Mouse (Mus musculus) kidney, postnatal 14 days (tissue): ENCODE measurements around the gene Mindy4b-ps.
"Not testable (repeated sequence)": the region's sequence is repeated elsewhere in the genome, so short reads cannot be mapped to it uniquely, and the experiment has no call there.

Experiments
- DNase-seq: peaks from one replicate; pipeline ENCODE4 v3.0.0; 2022; ENCODE audit warnings: mixed read lengths

Gene Mindy4b-ps

DNA sequence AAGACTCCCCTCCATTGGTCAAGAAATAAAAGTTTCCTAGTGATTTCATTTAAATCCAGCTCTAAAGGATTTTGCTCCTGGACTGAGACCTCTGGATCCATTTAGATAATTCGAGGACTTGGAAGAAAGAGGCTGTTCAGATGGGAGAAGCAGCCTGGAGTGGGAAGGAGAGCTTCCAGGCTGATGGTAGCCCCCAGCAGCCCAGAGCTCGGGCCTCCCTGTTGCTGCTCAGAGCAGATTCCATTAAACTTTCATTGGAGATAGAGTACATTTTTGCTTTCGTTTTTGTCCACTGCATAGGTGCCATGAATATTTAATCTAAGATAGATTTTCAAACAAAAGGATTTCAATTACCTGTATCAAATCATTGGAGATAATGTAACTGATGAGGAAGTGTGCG, at the start of gene Mindy4b-ps:
Gene Mindy4b-ps, minus strand, starts transcription at position 101 of the 400 bp plus-strand sequence.
- no peak for DNase-seq

DNA sequence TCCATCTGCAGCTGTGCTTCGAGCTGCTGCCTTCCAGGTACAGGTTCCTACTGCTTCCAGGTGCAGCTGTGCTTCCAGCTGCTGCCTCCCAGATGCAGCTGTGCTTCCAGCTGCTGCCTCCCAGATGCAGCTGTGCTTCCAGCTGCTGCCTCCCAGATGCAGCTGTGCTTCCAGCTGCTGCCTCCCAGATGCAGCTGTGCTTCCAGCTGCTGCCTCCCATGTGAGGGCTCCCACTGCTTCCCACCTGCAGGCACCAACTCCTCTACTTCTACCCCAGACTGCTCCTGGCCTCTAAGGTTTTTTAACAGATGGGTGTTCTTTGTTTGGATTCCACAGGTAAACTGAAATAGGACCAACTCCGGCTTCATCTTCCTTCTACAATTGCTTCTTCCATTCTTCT, 49.8 kb upstream of the Mindy4b-ps start:
- not testable (repeated sequence) for DNase-seq

DNA sequence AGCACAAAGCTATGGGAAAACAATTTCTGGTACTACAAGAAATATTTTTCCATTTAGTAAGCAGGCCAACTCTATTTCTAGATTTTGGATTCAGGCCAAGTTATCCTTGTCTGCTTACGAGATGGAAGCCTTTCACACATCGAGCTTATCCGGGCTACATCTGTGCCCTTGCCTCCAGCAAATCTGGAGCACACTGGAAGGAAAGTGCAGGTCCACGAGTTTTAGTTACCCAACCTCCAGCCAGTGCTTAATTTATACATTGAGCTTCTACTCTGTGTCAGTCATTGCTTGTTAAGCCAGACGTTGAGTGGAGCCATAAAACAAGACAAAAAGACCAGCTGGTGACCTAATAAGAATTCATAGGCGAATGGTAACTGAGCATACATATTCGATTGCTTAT, 43.6 kb upstream of the Mindy4b-ps start:
- no peak for DNase-seq

DNA sequence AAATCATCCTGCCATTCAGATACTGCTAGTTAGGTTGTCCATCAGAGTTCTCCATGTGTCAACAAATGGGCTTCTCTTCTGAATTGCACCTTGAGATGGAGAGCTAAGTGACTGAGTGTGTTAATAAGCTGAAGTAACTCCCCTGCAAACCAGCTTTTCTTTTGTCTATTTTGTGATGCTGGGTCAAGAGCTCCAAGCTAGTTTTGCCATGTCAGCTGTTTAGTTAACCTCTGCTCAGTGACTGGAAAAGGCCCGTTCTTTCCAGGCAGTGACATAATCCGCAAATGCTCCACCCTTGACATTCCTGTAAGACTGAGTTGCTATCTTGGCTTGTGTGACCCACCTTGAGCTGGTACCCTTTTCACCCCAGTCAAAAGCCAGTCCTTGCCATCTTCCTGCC, 40.9 kb upstream of the Mindy4b-ps start:
- no peak for DNase-seq

DNA sequence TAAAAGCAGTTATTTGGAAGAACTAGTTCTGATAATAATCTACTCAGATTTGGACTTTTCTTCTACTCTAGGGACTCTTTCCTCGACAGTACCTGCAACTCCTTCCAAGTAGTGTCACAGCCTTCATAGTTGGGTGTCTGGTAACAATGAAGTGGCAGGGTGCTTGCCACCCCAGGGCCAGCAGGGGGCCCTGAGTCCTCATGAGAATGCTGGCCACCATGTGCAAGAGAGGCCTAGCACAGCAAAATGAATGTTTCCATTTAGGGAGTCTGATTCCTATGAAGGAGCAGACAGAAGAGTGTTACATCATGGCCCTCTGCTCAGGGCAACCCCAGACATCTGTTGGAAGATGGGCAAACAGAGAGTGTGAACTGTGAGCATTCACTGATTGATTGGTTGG, 21.3 kb upstream of the Mindy4b-ps start:
- no peak for DNase-seq

DNA sequence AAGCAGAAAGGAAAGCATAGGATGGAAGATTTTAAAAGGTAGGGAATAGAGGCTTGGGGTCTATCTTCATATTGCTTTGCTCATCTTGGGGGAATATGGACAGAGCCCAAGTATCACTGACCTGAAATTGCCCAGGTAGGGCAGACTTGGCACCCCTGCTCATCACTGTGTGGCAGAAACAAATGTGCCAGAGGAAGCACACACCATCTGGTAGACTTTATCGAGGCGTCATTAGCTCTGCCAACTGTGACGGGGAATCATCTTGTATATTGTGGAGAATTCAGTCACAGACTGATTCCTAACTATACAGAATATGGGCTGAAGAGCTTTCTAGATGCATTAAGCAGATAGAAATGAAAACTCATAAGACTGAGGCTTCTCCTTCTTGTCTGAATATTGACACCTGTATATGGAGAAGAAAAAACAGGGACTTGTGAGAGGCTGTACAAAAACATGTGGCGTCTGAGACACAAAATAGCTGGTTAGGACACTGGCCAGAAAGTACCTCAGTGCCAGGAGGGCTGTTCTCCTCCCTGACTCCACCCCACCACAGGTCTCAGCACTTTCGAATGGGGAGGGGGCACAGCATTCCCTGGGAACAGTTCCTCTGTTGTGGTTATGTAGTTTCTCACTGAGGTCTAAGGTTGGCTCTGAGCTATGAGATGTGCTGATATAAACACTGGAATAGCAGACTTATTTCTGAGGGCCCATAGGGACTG, 11.5 kb upstream of the Mindy4b-ps start:
- DNase-seq: no peak

DNA sequence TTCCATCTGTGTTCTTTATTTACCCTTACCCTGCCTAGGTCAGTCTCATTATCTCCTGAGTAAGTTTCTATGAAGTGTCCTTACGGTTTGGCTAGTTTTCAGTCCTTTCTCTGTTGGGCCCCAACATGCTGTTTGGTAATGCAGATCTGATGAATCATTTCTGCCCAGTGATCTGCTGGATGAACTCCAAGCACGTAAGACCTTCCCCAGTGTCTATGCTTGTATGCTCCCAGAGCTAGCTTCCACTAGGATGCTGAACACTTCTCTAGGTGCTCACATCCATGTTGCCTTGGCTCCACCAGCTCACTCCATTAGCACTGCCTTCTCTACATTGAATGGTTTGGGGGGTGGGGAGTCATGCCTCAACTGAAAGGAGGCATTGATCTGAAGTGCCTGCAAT, 10.8 kb upstream of the Mindy4b-ps start:
- no peak for DNase-seq

DNA sequence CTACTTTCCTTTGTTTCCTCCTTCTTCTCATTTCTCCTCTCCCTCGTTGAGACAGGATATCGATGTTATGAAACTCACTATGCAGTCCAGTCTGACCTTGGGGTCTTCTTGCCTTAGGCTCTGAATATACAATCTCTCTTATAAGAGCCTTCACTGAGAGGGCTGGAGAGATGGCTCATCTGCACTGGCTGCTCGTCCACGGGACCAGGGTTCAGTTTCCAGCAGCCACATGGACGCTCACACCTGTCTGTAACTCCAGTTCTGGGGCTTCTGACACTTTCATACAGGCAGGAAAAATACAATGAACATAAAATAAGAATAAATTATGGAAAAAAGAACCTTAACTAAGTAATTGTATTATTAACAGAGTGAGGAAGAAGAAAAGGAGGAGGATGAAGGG, 9.5 kb upstream of the Mindy4b-ps start:
- no peak for DNase-seq

DNA sequence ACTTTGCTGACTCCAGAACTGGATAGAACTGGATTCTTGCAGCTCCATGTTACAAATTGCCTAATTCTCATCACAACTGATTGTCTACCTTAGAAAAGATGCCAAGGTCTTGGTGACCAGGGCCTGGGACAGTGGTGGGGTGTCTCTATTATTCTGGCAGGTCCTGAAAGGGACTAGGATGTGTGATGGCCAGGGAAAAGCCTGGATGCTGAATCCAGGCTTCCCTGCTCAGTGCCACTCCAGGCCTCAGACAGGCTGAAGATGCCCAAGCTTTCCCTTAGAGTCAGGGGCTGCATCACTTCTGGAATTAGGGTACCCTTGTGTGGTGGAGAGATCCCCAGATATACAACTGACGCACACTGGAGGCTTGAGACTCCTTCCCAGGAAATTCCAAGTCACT, 7.8 kb upstream of the Mindy4b-ps start:
- DNase-seq: no peak

DNA sequence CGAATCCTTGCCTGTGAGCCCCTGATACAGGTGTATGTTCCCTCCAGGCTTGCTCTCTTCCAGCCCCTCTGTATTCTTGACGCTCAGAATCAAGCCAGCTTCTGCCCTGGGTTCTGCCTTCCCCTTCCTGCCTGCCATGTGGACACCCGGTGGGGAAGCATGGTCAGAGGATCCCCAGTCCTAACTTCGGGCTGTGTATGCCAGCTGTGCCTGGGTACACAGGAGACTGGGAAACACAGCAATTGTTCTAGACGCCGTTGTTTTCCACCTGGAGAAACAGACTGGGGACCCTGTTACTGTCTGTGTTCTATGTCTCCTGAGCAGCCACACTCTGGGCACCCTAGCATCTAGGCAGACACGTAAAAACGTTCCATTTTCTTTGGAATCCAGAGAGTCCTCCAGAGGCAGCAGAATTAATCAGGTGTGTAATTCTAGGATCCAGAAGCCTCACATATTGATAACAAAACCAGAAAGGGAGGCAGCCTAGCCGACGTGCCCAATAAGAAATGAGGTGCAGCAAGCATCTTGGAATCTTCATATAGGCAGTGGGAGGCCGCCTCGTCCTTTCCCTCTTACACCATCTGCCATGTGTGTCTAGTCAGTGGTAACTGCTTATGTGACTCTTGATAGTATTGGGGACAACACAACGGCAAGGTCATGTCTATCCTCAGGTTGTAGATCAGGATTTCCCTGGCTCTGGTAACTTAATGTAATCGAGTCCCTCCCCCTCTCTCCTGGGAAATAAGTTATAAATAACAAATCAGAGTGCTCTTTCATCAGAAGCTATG, 6.4 kb upstream of the Mindy4b-ps start:
- no peak for DNase-seq

DNA sequence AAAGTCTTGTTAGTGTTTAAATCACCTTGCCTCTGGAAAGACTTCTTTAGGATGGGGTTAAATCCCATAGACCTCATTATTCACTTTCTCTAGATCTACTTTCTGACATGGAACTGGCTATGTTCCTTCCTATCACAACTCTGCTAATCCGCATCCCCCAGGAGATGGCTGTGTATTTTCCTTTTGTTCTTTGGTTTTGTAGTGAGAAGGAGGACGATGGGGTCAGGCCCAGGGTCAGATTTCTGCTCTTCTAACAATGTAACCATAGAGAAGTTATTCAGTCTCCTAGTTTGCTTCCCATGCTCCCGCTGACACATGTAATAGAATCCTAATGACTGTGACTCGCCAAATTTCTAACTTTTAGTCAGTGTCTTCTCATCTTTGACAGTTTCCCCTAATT, 4.2 kb upstream of the Mindy4b-ps start:
- DNase-seq: no peak

DNA sequence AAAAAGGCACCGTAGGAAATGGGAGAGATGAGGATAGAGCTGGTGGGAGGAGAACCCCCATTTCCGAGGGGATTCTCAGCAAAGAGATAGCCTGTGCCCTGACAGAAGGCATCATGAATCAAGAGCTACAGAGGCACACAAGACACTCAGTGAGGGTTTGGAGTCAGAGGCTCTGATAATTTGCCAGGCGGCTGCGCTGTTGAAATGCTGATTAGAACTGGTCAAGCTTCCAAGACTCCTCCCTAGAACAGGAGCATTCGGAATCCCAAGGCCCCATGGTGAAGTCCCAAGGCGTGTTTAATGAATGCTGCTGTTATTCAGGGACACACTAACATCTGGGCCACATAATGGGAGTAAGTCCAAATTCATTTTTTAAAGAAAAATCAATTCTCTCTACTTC, 4.8 kb downstream of the Mindy4b-ps start:
- DNase-seq: no peak

DNA sequence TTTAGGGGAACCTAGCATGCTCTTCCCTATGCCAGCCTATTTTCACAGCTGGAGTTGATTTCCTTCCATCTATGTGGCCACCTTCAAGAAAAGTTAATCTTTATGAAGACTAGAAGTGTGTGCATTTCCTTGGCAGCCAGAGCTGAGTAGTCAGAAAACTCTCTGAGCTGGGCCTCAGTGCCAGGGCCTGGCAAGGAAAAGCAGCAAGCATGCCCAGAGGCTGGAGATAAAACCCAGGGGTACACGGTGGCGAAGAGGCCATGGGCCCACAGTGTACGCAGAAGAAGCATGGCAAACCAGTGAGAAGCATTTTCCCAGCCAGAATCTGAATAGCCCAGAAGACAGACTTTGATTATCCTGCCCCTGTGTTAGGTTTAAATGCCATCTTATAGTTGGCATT, 7.9 kb downstream of the Mindy4b-ps start:
- DNase-seq: no peak

DNA sequence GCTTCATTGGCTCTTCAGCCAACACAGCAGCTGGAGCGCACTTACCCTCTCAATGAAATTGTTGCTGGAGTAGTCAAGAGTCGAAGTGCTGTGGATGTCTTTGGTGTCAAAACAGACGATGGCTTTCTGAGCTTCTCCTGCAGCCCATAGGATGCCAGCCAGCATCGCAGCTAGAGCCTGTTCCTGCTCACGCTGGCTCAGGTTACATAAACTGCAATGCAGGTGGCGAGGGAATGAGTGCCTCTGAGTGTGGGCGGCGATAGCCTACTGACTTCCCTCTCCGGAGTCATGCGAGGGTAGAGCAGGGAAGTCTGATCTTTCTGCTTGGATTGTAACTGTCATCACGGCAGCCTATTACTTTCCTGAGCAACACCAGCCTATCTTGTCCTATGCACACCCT, 11.8 kb downstream of the Mindy4b-ps start:
- DNase-seq: no peak

DNA sequence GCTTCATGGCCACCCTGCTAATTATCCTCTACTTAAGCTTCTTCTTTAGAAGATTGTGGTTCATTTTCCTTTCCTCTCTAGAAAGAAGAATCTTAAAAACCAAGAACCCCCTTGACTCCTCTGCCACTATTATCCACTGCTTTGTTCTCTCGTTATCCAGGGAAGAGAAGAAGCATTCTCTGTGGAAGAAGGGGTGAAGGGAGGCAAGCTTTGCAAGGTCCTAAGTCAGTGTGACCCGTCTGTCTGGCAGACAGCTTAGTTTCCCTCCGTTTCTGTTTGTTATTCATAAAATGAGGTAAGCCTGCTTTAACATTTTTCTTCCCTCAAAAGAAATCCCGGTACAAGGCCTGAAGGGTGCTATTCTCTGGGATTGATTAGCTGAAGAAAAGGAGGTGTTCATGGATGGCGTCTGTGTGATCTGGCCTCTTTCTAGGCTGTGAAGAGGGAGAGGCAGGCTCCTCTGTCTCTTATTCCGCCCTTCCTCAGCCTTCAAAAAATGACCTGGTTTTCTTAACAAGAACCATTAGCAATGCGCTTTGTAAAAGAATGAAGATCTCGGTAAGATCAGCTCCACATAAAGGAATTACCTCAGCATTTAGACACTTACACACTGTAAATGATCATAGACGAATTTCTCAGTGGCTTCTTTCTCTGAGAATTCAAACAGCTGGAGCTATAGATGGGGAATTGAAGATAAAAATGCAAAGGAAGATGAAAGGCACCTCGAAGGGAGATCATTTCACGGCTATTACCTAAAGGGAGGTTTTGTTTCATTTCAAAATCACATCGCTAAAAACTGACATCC, 12.8 kb downstream of the Mindy4b-ps start:
- DNase-seq: no peak

DNA sequence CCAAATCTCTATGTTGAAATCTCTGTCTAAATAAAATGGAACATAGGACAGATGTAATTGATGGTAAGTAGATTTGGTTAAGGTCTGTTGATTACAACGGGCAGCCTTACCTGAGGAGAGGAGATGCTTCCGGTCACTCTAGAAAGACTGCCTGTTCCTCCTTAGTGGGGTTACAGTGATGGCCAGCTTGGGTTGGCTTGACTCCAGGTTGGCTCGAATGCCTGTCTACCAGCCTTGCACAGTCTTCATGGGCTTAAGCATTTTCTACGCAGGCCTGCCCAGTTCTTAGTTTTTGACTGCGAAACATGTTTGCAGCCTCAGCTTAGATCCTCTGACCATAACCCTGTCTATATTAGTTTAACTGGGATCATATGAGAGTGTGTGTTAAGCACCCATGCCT, 13.5 kb downstream of the Mindy4b-ps start:
- DNase-seq: no peak

DNA sequence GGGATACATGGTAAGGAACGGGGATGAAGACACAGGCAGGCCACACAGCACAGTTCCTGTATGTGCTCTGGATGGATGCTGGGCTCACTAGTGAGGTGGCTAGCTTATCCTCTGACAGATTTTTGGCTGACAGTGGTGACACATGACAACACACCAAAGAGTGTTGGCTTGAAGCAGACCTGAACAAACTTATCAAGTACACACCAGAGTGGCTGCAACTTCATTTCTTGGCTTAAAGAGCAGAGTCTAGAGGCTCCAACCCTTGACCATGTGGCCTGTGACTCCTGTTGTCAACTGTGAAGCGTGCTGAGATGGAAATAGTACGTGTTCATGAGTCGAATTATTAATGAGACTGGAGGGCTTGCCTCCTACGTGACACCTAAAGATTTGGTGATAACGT, 17.4 kb downstream of the Mindy4b-ps start:
- no peak for DNase-seq

DNA sequence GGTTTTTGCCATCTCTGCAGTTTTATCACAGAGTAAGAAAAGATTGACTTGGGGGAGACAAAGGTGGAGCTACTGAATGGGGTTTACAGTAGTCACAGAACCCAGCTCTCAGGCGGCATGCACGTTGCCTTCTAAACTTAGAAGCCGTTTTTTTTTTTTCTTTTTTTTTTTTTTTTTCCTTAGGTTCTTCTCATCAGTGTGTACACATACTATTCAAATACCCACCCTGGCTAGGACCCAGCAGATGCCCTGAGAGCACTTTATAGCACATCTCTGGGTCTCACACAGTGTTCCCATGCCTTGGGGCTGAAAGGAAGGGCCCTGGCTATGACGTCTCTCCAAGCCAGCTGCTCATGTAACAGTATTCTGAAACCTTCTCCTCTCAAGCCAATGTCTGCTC, 23.4 kb downstream of the Mindy4b-ps start:
- DNase-seq: no peak

DNA sequence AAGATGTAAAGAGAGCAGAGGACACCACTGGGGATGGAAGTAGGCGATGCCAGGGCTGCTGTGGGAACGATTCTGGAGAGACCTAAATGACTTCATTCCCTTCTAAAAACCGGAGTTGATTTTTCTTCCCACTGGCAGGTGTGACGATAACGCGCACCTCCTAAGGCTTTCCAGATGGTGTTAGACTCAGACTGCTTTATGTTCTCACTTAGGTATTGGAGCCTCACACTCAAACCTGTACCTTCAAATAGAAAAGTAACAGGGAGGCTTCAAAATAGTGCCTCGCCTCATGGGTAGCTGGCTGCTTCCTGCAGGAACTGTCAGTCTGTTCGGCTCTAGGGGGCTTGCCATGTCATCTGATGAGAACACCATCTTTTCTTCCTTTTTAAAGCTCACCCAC, 23.9 kb downstream of the Mindy4b-ps start:
- no peak for DNase-seq

DNA sequence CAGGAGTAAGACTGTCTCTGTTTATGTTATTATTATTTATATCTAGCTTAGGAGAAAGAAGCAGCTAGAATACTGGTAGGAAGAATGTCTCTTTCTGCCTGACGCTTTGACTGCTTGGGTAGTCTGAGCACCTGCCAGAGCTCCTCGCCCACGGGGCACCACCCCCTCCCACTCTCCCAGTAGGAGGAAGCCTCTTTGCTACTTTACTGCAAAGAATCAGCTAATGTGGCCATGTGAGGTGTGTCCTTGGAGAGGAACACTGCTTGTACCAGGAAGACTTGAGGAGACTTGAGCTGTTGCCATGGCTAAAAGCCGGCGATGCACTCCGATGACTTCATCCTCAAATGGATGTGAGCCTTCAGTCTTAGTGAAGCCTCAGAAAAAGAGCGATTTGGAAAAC, 32.6 kb downstream of the Mindy4b-ps start:
- no peak for DNase-seq

DNA sequence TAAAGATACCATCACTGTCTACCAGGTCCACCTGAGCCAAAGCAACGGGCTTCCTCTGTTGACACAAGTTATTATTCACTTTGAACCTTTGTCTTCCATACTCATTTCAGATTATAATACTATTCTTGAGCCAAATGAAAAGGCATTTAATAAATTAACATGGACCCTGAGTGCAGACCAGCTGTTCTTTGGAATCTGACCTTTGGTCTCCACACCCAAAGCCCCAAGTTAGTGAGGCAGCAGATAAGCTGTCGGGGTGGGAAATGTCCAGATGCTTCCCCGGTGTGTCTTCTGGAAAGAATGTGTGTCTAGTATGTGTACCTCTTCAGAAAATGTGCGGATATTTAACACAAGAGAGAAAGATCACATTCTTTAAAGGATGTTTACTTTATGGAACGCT, 33.1 kb downstream of the Mindy4b-ps start:
- no peak for DNase-seq

DNA sequence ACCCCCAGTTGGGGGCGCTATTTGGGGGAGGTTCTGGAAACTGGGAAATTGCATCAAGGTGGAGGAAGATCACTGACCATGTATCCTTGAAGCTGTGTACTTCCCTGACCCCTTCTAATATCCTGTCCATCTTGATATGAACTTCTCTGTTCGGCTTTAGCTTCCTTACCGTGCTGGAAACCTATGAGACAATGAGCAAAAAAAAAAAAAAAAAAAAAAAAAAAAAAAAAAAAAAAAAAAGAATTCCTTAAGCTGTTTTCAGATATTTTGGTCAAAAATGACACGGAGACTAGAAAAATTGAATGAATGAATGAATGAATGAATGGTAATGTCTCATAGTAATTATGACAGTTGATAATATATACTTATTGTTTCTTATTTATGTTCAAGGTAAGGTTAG, 35.6 kb downstream of the Mindy4b-ps start:
- no peak for DNase-seq

DNA sequence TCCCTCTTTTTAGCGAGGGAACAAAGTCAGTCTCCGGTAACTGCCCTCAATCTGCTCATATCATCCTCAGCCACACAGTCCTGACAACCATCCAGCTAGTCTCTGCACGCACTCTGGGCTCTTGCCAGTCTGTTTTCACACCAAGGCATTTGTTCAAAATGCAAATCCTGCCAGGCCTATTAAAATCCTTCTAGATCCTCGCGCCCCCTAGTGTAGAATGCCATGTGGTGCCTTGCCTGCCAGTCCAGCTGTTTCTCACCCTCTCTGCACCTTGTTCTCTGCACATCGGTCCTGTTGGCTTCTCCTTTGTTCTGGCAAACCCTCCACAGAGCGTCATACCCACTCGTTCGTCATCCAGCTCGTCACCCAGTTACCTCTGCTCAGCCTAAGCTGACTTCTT, 36.2 kb downstream of the Mindy4b-ps start:
- DNase-seq: peak; percentile 56
